Mouse (Mus musculus) ES-E14 (cell line): ENCODE measurements around the gene Lta. TPM values are rescaled to one million over a fixed set of nuclear protein-coding genes. Genes with fewer than 3 reads are reported as not detected.

ENCODE experiments used
- DNase-seq: peaks from one replicate; pipeline ENCODE4 v3.0.0-alpha.2; 2013; ENCODE audit warnings: low read depth, low spot score
- H3K27ac ChIP-seq: 2 replicates; pipeline ENCODE4 v1.5.1; 2012; ENCODE audit warnings: low read depth, mild to moderate bottlenecking, low read length, moderate library complexity, mixed read lengths; ENCODE audit not compliant: poor library complexity, insufficient read depth, severe bottlenecking
- H3K36me3 ChIP-seq: 2 replicates; pipeline ENCODE4 v1.6.1; 2012; ENCODE audit warnings: mild to moderate bottlenecking, low read length, moderate library complexity, mixed read lengths; ENCODE audit not compliant: control insufficient read depth, poor library complexity, insufficient read depth, severe bottlenecking
- H3K4me1 ChIP-seq, 2 experiments: fragments of 150-350 bp in 1 of 2; sonication (generic) in 1 of 2; 2 replicates each; pipeline ENCODE4 v1.6.1; 2012; ENCODE audit warnings: low read length in 2 of 2, mild to moderate bottlenecking in 1 of 2, mixed read lengths in 1 of 2; ENCODE audit not compliant: control insufficient read depth in 2 of 2, insufficient read depth in 2 of 2, poor library complexity in 1 of 2
- H3K4me3 ChIP-seq, 2 experiments: fragments of 150-350 bp in 1 of 2; sonication (generic) in 1 of 2; 2 replicates each; pipeline ENCODE4 v1.5.1; 2012; ENCODE audit warnings: low read length in 2 of 2, low read depth in 1 of 2, mild to moderate bottlenecking in 1 of 2, mixed read lengths in 1 of 2; ENCODE audit not compliant: insufficient read depth in 1 of 2, poor library complexity in 1 of 2, severe bottlenecking in 1 of 2
- H3K9ac ChIP-seq: 2 replicates; pipeline ENCODE4 v1.6.1; 2012; ENCODE audit warnings: low read depth, mild to moderate bottlenecking, low read length, mixed read lengths; ENCODE audit not compliant: poor library complexity, insufficient read depth, severe bottlenecking
- H3K9me3 ChIP-seq: fragments of 150-350 bp; sonication (generic); 2 replicates; pipeline ENCODE4 v1.6.1; 2012; ENCODE audit warnings: low read depth, mild to moderate bottlenecking, low read length; ENCODE audit not compliant: control insufficient read depth, insufficient read depth
- CHD2 ChIP-seq: IDR thresholded peaks from 2 replicates; pipeline ENCODE4 v1.6.1; 2014; ENCODE audit warnings: mild to moderate bottlenecking, low read depth, low read length, inconsistent platforms
- HCFC1 ChIP-seq: IDR thresholded peaks from 2 replicates; pipeline ENCODE4 v1.6.1; 2012; ENCODE audit warnings: low read length, inconsistent platforms, borderline replicate concordance; ENCODE audit not compliant: insufficient read depth
- MAFK ChIP-seq: IDR thresholded peaks from 2 replicates; pipeline ENCODE4 v1.6.1; 2014; ENCODE audit warnings: mild to moderate bottlenecking, low read depth, low read length, inconsistent platforms; ENCODE audit not compliant: insufficient read depth
- ZC3H11A ChIP-seq: IDR thresholded peaks from 2 replicates; pipeline ENCODE4 v1.6.1; 2012; ENCODE audit warnings: low read depth, mild to moderate bottlenecking, inconsistent platforms, low read length, borderline replicate concordance
- ZNF384 ChIP-seq: IDR thresholded peaks from 2 replicates; pipeline ENCODE4 v1.6.1; 2012; ENCODE audit warnings: low read depth, low read length, inconsistent platforms
- in situ Hi-C, 2 experiments: fragments of 600-800 bp; cut with MboI; formaldehyde crosslinking; loops; one replicate each; pipeline ENCODE4 v1.15.1; 2025; ENCODE audit warnings: low sequenced_read_pairs in 2 of 2, inconsistent platforms in 1 of 2; ENCODE audit not compliant: unreplicated experiment in 2 of 2
- total RNA-seq: library from RNA; depleted of rRNA; stranded (reverse); fragments of 300-350 nt; gene quantifications from 2 replicates; pipeline ENCODE4 v1.2.3, GENCODE M21; 2012

The Lta gene
- total RNA-seq, 1 experiment: 0.13 TPM

GRCm38 (mm10) chr17:35219601-35220041 is 14.5 kb upstream of the Lta start:
- H3K4me3 ChIP-seq: no peak overlapping the region
- H3K27ac ChIP-seq: no peak overlapping the region
- TF ChIP-seq ZC3H11A: no peak
- no peak for TF ChIP-seq HCFC1
- no peak for TF ChIP-seq CHD2
- peak; percentile 23; the same call in 1 of the 2 replicates for TF ChIP-seq MAFK
- no peak for TF ChIP-seq ZNF384
- 0 out of 2 replicates have a peak, but pooled peaks cover 2% of the 10 kb centered on the region for H3K36me3 ChIP-seq
- no peak for DNase-seq
- H3K9ac ChIP-seq: no peak overlapping the region
- peaks cover 3 to 10% of the 10 kb centered on the region in 2 experiments; a peak in 2 of 4 replicates for H3K4me1 ChIP-seq
- H3K9me3 ChIP-seq: no peaks in the 10 kb centered on the region
- in situ Hi-C loops: no loop called here

GRCm38 (mm10) chr17:35218516-35219193 is 13.5 kb upstream of the Lta start:
- H3K4me3 ChIP-seq: no peak overlapping the region
- no peaks in the 10 kb centered on the region for H3K9me3 ChIP-seq
- peak overlapping the region; percentile 34; the same call in 1 of the 2 replicates for H3K9ac ChIP-seq
- 0 out of 2 replicates have a peak, but pooled peaks cover under 1% of the 10 kb centered on the region for H3K36me3 ChIP-seq
- H3K27ac ChIP-seq: no peak overlapping the region
- peaks cover 3 to 10% of the 10 kb centered on the region in 2 experiments; a peak in 2 of 4 replicates for H3K4me1 ChIP-seq
- DNase-seq: no peak
- in situ Hi-C loops: no loop called here
- no peak for TF ChIP-seq ZC3H11A
- TF ChIP-seq HCFC1: no peak
- TF ChIP-seq ZNF384: no peak
- no peak for TF ChIP-seq CHD2
- TF ChIP-seq MAFK: no peak

DNA sequence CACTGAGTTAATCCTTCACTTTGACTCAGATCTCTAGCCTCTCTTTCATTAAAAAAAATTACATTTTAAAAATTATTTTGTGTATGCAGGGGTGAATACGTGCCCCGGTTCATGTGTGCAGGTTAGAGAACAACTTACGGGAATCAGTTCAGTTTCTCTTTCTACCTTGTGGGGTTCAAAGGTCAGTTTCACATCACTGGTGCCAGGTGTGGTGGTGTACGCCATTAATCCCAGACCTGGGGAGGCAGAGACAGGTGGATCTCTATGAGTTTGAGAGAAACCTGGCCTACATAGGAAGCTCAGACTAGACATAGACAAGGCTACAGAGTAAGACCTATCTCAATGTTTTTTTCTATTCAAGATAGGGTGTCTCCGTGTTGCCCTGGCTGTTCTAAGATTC is 7.9 kb upstream of the Lta start:
- no peak for DNase-seq
- Histone ChIP-seq H3K36me3 (no peaks in the 10 kb centered on the region), H3K9ac (no peak overlapping the region), H3K4me3 (no peak overlapping the region), H3K4me1 (no peaks in the 10 kb centered on the region), H3K9me3 (no peaks in the 10 kb centered on the region), H3K27ac (no peak overlapping the region)
- TF ChIP-seq HCFC1 (no peak), MAFK (no peak), ZC3H11A (no peak), ZNF384 (no peak), CHD2 (no peak)
- in situ Hi-C loops: no loop called here

GRCm38 (mm10) chr17:35210593-35210992 is 5.4 kb upstream of the Lta start:
- TF ChIP-seq CHD2: no peak
- no peak for TF ChIP-seq MAFK
- no peak for TF ChIP-seq HCFC1
- TF ChIP-seq ZC3H11A: no peak
- TF ChIP-seq ZNF384: no peak
- Histone ChIP-seq H3K4me3 (no peak overlapping the region), H3K36me3 (no peaks in the 10 kb centered on the region), H3K9ac (no peak overlapping the region), H3K4me1 (no peaks in the 10 kb centered on the region), H3K9me3 (no peaks in the 10 kb centered on the region), H3K27ac (no peak overlapping the region)
- in situ Hi-C loops: no loop called here
- no peak for DNase-seq
